Mouse (Mus musculus): ENCODE measurements at regions not wholly inside any gene's neighbourhood (a gene's known extent, or its start where the extent isn't known, plus 50 kb on each side); places are given as distances from the start of the nearest gene placed in this dataset.

DNA sequence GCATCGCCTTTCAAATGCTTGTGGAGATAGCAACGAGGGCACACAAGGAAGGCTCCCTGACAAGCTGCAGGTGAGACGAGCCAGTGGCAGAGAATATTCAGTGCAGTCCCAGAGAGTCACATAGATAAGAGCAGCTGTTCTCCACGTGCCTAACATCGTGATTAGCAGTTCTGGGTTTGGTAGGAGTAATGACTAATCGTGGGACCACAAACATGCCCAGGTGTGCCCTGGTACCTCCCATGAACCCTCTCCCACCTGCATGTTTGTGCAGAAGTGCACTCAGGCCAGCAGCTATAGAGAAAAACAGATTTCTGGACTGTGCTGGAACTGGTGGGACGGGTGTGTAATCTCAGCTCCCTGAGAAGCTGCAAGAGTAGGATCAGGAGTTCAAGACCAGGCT lies 85.9 kb upstream of the Acsl1 start:
- TF ChIP-seq CTCF (IDR thresholded peaks at IDR 0.05; ENCODE audit: low read depth) (no peak), EP300 (optimal IDR thresholded peaks at IDR 0.05) (no peak)

Measured in stomach, postnatal 0 days (tissue).